In genomic region chr11:75653781-75654470, GRCm38 (mm10) we compare ENCODE assay signal across 8 mouse cellular contexts. TPM values are rescaled to one million over a fixed set of nuclear protein-coding genes. Genes with fewer than 3 reads are reported as not detected.
DNase-seq lines count a peak whose midpoint lies in the region; ATAC-seq and TF ChIP-seq lines count a peak whose summit lies in the region.

No protein-coding gene starts in this region.

- H3K9me3 ChIP-seq in G1E (replicated peaks), result no peaks in the 10 kb centered on the region

- peak; percentile 77 for DNase-seq in G1E (ENCODE audit: low spot score)
- DNase-seq in c-Kit-negative CD71-positive TER-119-positive erythroid progenitor cells, embryonic 14.5 days (ENCODE audit: low read depth, low spot score), result peak; percentile 61
- peak; percentile 84 to 87 for DNase-seq in heart, postnatal 14 days
- DNase-seq in layer of hippocampus, adult 9-11 months, result peak; percentile 75
- DNase-seq in lung, postnatal 4 days, result peak; percentile 94 to 97
- DNase-seq in retina, postnatal 1 day, result peak; percentile 93
- peak; percentile 43 for DNase-seq in urinary bladder, postnatal 10 days (ENCODE audit: low spot score)

- ATAC-seq in G1E (ENCODE audit: extremely low read depth, insufficient number of reproducible peaks, low FRiP score, poor library complexity, severe bottlenecking), result peak; percentile 52
- ATAC-seq in erythroid progenitor cell, adult 5-6 weeks (replicated peaks; ENCODE audit: low FRiP score, poor library complexity, severe bottlenecking), result peak; percentile 49

- peak overlapping the region; percentile 80 for H3K4me3 ChIP-seq in G1E (ENCODE audit: low read depth, low read length)

- no peak for TF ChIP-seq CTCF in G1E (IDR thresholded peaks at IDR 0.05; ENCODE audit: low read depth, low read length)

- no peaks in the 10 kb centered on the region for H3K27me3 ChIP-seq in G1E (ENCODE audit: insufficient read depth, low read length)

- peaks cover 83% of the 10 kb centered on the region for H3K4me1 ChIP-seq in G1E (ENCODE audit: insufficient read depth, low read depth, low read length)

- H3K36me3 ChIP-seq in G1E (replicated peaks), result peaks cover 22% of the 10 kb centered on the region

- intact Hi-C loops in heart, postnatal 14 days (cut with DNase I), result no loop called here

RNA-seq across cellular contexts. Expression of gene Myo1c, which starts 3.6 kb away (rescaled TPM):
- total RNA-seq in G1E (2014; fragmentation: Nextera tagmentation), result 29.3 and 35.0 TPM in 2 replicates
- 23.2 and 24.0 TPM in 2 replicates for total RNA-seq in G1E (2017)
- polyA plus RNA-seq in G1E (2012), result 25.6 and 38.6 TPM in 2 replicates
- 15.5 and 22.2 TPM in 2 replicates for total RNA-seq in erythroid progenitor cell, adult 5-6 weeks (2015; ENCODE audit: low replicate concordance)
- total RNA-seq in erythroid progenitor cell, adult 5-6 weeks (2017; ENCODE audit: low replicate concordance), result 17.3 and 21.2 TPM in 2 replicates
- total RNA-seq in heart, postnatal 14 days (2021), result 100 to 1,000 TPM; 136 to 143 TPM

RNA-seq across cellular contexts. Expression of gene Inpp5k, which starts 23.1 kb away (rescaled TPM):
- total RNA-seq in G1E (2014; fragmentation: Nextera tagmentation) (42.2 and 56.7 TPM in 2 replicates), G1E (2017) (26.0 and 29.9 TPM in 2 replicates)
- 29.8 and 40.2 TPM in 2 replicates for polyA plus RNA-seq in G1E (2012)
- total RNA-seq in erythroid progenitor cell, adult 5-6 weeks (2015; ENCODE audit: low replicate concordance), result 36.8 and 78.8 TPM in 2 replicates
- 38.4 and 46.3 TPM in 2 replicates for total RNA-seq in erythroid progenitor cell, adult 5-6 weeks (2017; ENCODE audit: low replicate concordance)
- total RNA-seq in heart, postnatal 14 days (2021), result 10 to 100 TPM; 32.7 to 32.8 TPM

RNA-seq across cellular contexts. Expression of gene Crk, which starts 25.1 kb away (rescaled TPM):
- total RNA-seq in G1E (2014; fragmentation: Nextera tagmentation) (44.1 and 45.6 TPM in 2 replicates), G1E (2017) (52.5 and 61.2 TPM in 2 replicates)
- 98.0 and 129 TPM in 2 replicates for polyA plus RNA-seq in G1E (2012)
- 32.1 and 41.5 TPM in 2 replicates for total RNA-seq in erythroid progenitor cell, adult 5-6 weeks (2015; ENCODE audit: low replicate concordance)
- 43.8 and 83.8 TPM in 2 replicates for total RNA-seq in erythroid progenitor cell, adult 5-6 weeks (2017; ENCODE audit: low replicate concordance)
- 10 to 100 TPM; 91.1 to 94.4 TPM for total RNA-seq in heart, postnatal 14 days (2021)

Comparison
In these comparisons a context has a peak if more than half of its experiments do, and no peak if none do; other contexts are left out.
1. Peak in every context shown above with its lines: DNase-seq, ATAC-seq and H3K4me3 ChIP-seq.
2. DNase-seq: peak in every context shown above with its lines; median percentile 96 in lung, postnatal 4 days; 93 in retina, postnatal 1 day; 86 in heart, postnatal 14 days; 77 in G1E; 75 in layer of hippocampus, adult 9-11 months; 61 in c-Kit-negative CD71-positive TER-119-positive erythroid progenitor cells, embryonic 14.5 days; 43 in urinary bladder, postnatal 10 days.